Mouse (Mus musculus): ENCODE data around the gene Mal.

Mal gene

GRCm38 (mm10) chr2:127656086-127656720 is at the start of gene Mal:
Gene Mal, minus strand, starts transcription at chr2:127656695.
- DNase-seq: peak; percentile 12

GRCm38 (mm10) chr2:127705267-127705666 is 48.8 kb upstream of the Mal start:
- no peak for DNase-seq

GRCm38 (mm10) chr2:127689239-127689638 is 32.7 kb upstream of the Mal start:
- DNase-seq: no peak

- peak; percentile 59 for DNase-seq
These were observed 27.3 kb upstream of the Mal start for GRCm38 (mm10) chr2:127683687-127684331.

GRCm38 (mm10) chr2:127667843-127668506 is 11.5 kb upstream of the Mal start:
- peak; percentile 38 for DNase-seq

- no peak for DNase-seq
These were observed 10.5 kb upstream of the Mal start for GRCm38 (mm10) chr2:127667015-127667414.

GRCm38 (mm10) chr2:127662708-127663107 is 6.2 kb upstream of the Mal start:
- DNase-seq: no peak

GRCm38 (mm10) chr2:127655419-127655818 is 1.1 kb downstream of the Mal start:
- no peak for DNase-seq

- no peak for DNase-seq
These were observed 1.7 kb downstream of the Mal start for GRCm38 (mm10) chr2:127654786-127655185.

- no peak for DNase-seq
These were observed 3.7 kb downstream of the Mal start for GRCm38 (mm10) chr2:127652805-127653204.

GRCm38 (mm10) chr2:127652335-127652734 is 4.2 kb downstream of the Mal start:
- no peak for DNase-seq

- DNase-seq: no peak
These were observed 4.9 kb downstream of the Mal start for GRCm38 (mm10) chr2:127651601-127652000.

- no peak for DNase-seq
These were observed 6.6 kb downstream of the Mal start for GRCm38 (mm10) chr2:127649921-127650320.

- no peak for DNase-seq
These were observed 8.3 kb downstream of the Mal start for GRCm38 (mm10) chr2:127648145-127648544.

GRCm38 (mm10) chr2:127646875-127647274 is 9.6 kb downstream of the Mal start:
- DNase-seq: no peak

- no peak for DNase-seq
These were observed 12.5 kb downstream of the Mal start for GRCm38 (mm10) chr2:127643728-127644704.

GRCm38 (mm10) chr2:127638973-127639372 is 17.5 kb downstream of the Mal start:
- no peak for DNase-seq

GRCm38 (mm10) chr2:127635581-127635980 is 20.9 kb downstream of the Mal start:
- DNase-seq: no peak

- DNase-seq: no peak
These were observed 23.9 kb downstream of the Mal start for GRCm38 (mm10) chr2:127632601-127633000.

- DNase-seq: no peak
These were observed 28.4 kb downstream of the Mal start for GRCm38 (mm10) chr2:127627990-127628570.

- DNase-seq: peak; percentile 10
These were observed 29.1 kb downstream of the Mal start for GRCm38 (mm10) chr2:127627354-127627753.

- DNase-seq: no peak
These were observed 30.8 kb downstream of the Mal start for GRCm38 (mm10) chr2:127625659-127626058.

GRCm38 (mm10) chr2:127624786-127625185 is 31.7 kb downstream of the Mal start:
- DNase-seq: no peak

Data from cerebellum, adult 9-10 months (tissue).